Mouse (Mus musculus) liver, embryonic 18 days (tissue): ENCODE measurements around the gene Acsl4. TPM values are rescaled to one million over a fixed set of nuclear protein-coding genes. Genes with fewer than 3 reads are reported as not detected.

Source experiments
- polyA plus RNA-seq: library from polyadenylated mRNA; depleted of rRNA; stranded (reverse); fragments of >200 nt; gene quantifications from 2 replicates; pipeline ENCODE4 v1.2.3, GENCODE M21; 2012; rRNA removed

Gene Acsl4
- 8.8 and 9.9 TPM in 2 replicates for polyA plus RNA-seq

DNA sequence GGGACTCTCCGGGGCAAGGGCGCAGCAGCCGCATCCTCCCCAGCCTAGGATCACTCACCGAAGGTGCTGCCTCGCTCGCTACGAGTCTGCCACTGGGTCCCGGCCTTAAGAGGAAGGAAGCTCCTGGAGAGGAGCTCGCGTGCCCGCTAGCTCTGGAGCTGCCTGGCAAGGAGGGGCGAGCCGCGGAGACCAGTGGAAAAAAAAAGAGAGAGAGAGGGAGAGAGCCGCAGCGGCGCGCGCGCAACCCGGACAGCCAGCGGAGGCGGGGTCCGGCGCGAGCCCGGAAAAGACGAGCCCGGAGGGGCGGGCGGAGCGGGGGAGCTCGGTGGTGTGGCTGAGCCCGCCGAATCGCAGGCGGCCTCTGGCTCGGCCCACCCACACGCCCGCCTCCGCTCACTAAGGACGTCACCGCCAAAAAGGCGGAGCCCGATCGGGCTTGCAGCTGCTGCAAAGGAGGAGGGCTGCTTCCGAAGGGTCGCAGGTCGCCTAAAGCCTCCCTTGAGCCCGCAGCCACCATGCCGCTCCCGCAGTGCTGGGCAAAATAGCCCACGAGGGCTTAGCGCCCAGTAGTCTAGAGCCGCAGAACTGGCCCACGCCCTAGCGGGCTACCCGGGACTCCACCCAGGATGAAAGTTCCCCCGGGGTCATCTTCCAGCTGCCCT is at the start of gene Acsl4:
TSS of gene Acsl4 (minus strand) at position 289 of the 662 bp plus-strand sequence.

GRCm38 (mm10) chrX:142305869-142306581 is 84.3 kb downstream of the Acsl4 start, which contains the start of gene Kcne1l:
TSS of gene Kcne1l (minus strand) at chrX:142306294.

Other genes with a start within 250 kb of the Acsl4 start
- gene Gucy2f, start 193.6 kb downstream of the Acsl4 start, polyA plus RNA-seq = not detected in 2 replicates
- 4.0 and 4.5 TPM in 2 replicates for gene Nxt2, start 163.8 kb downstream of the Acsl4 start, polyA plus RNA-seq
- 0.64 and 0.72 TPM in 2 replicates for gene Kcne1l, start 84.2 kb downstream of the Acsl4 start, polyA plus RNA-seq